Mouse (Mus musculus): Measurements from ENCODE around the gene Pacrg. TPM values are rescaled to one million over a fixed set of nuclear protein-coding genes. Genes with fewer than 3 reads are reported as not detected.

The Pacrg gene
- total and polyA plus RNA-seq, 3 experiments = not detected

DNA sequence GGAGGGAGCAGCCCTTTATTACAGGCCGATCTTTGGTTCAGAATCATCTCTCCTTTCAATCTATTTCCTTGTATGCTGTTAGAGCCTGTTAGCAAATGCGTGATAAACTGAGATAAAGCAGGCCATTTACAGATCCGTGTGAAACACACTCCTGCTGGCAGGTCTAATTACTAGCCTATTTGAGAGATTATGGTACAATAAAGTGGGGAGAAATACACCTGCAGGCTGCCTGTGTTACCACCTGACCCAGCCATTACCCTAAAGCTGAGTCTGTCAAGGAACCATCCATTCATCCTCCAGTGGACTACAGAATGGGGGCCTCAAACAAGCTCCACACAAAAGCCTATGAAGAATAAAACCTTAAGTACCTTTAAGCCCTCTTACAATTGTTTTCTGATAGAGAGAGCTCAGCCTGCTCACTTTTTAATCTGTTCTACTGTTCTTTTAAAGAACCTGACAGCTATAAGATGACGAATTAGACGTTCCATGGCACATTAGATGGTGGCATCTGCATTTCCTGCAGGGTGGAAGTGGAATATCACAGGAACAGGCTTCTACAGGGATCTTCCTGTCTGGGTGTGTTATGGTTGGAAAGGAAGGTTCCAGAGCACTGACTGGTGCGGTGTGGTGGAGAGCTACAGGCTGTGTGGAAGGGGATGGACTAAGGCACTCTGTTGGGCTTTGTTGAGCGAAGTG is 422.4 kb downstream of the Pacrg start:
- dilution Hi-C loops (cut with MboI; ENCODE audit: extremely low pct_ligation_motif_present, extremely low pct_unique_long_range_greater_than_20kb, low sequenced_read_pairs) = no loop called here
- TF ChIP-seq TCF12 (IDR thresholded peaks at IDR 0.05; ENCODE audit: low read depth, low read length) (no peak), JUND (conservative IDR thresholded peaks at IDR 0.05; ENCODE audit: low read depth, low read length) (no peak), POLR2A (IDR thresholded peaks at IDR 0.05; ENCODE audit: low read depth, low read length) (no peak), CHD1 (IDR thresholded peaks at IDR 0.05; ENCODE audit: low read depth, low read length) (no peak), EP300 (IDR thresholded peaks at IDR 0.05; ENCODE audit: low read length) (no peak)
- no peak overlapping the region for H3K4me2 ChIP-seq (ENCODE audit: insufficient read depth, low read depth, poor library complexity, severe bottlenecking)
- no peaks in the 10 kb centered on the region for H3K36me3 ChIP-seq (replicated peaks in 1 of 2; ENCODE audit: control insufficient read depth in 1 of 2, insufficient read depth in 1 of 2, low read length in 1 of 2)
- in situ Hi-C loops (cut with MboI; ENCODE audit: low pct_ligation_motif_present, low pct_unique_long_range_greater_than_20kb, low sequenced_read_pairs) = no loop called here
- no peaks in the 10 kb centered on the region for H3K79me2 ChIP-seq (replicated peaks; ENCODE audit: control insufficient read depth, extremely low read depth, insufficient read depth, poor library complexity, severe bottlenecking)
- no peaks in the 10 kb centered on the region for H3K4me1 ChIP-seq (ENCODE audit: control insufficient read depth in 1 of 2, insufficient read depth in 2 of 2)
- no peak overlapping the region for H3K27ac ChIP-seq (ENCODE audit: insufficient read depth, low read depth)
- H3K27me3 ChIP-seq (replicated peaks) = no peaks in the 10 kb centered on the region
- no peak overlapping the region for H3K9ac ChIP-seq (ENCODE audit: insufficient read depth, low read depth)
- H3K4me3 ChIP-seq (replicated peaks in 1 of 3; ENCODE audit: low read depth in 2 of 3, low read length in 2 of 3, poor library complexity in 1 of 3) = no peak overlapping the region
- DNase-seq (ENCODE audit: extremely low read depth) = no peak
- no peaks in the 10 kb centered on the region for H3K9me3 ChIP-seq (replicated peaks; ENCODE audit: low read length)

DNA sequence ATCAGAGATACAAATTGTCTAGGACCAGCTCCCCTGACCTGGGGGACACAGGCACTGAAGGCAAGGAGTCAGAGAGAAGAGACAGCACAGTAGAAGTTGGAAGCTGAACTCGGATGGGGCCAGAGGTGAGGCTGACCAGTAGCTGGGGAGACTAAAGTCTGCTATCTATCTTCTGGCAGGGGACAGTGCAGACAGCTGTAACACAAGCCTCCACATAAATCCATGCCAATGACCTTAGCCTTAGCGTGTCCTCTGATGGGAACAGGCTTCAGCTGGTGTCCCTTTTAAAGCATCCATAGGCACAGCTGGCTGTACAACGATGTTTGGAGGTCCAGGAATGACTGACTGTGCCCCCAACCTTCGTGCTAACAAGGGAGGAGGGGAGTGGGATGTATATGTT is 423.1 kb downstream of the Pacrg start:
- H3K27ac ChIP-seq (ENCODE audit: insufficient read depth, low read depth) = no peak overlapping the region
- H3K4me2 ChIP-seq (ENCODE audit: insufficient read depth, low read depth, poor library complexity, severe bottlenecking) = no peak overlapping the region
- H3K27me3 ChIP-seq (replicated peaks) = no peaks in the 10 kb centered on the region
- no peaks in the 10 kb centered on the region for H3K9me3 ChIP-seq (replicated peaks; ENCODE audit: low read length)
- no peak overlapping the region for H3K9ac ChIP-seq (ENCODE audit: insufficient read depth, low read depth)
- H3K79me2 ChIP-seq (replicated peaks; ENCODE audit: control insufficient read depth, extremely low read depth, insufficient read depth, poor library complexity, severe bottlenecking) = no peaks in the 10 kb centered on the region
- no peak for DNase-seq (ENCODE audit: extremely low read depth)
- TF ChIP-seq POLR2A (IDR thresholded peaks at IDR 0.05; ENCODE audit: low read depth, low read length) (no peak), ETS1 (conservative IDR thresholded peaks at IDR 0.05; ENCODE audit: low read depth, low read length) (no peak), TBP (conservative IDR thresholded peaks at IDR 0.05; ENCODE audit: low read depth, low read length) (no peak), ZKSCAN1 (IDR thresholded peaks at IDR 0.05; ENCODE audit: borderline replicate concordance, low read depth, low read length) (no peak), SMC3 (IDR thresholded peaks at IDR 0.05; ENCODE audit: low read depth, low read length) (no peak), ELF1 (IDR thresholded peaks at IDR 0.05; ENCODE audit: low read depth, low read length) (no peak), MEF2A (IDR thresholded peaks at IDR 0.05; ENCODE audit: borderline replicate concordance, low read depth, low read length) (no peak), NRF1 (IDR thresholded peaks at IDR 0.05; ENCODE audit: low read depth, low read length) (no peak), UBTF (IDR thresholded peaks at IDR 0.05; ENCODE audit: low read depth, low read length) (no peak), TCF12 (IDR thresholded peaks at IDR 0.05; ENCODE audit: low read depth, low read length) (no peak), NELFE (IDR thresholded peaks at IDR 0.05; ENCODE audit: low read depth, low read length) (no peak), RCOR1 (conservative IDR thresholded peaks at IDR 0.05; ENCODE audit: low read depth, low read length) (no peak), POLR2AphosphoS2 (IDR thresholded peaks at IDR 0.05; ENCODE audit: low read depth, low read length) (no peak), MAFK (IDR thresholded peaks at IDR 0.05; ENCODE audit: insufficient replicate concordance, low read length) (no peak), ZC3H11A (IDR thresholded peaks at IDR 0.05; ENCODE audit: low read depth, low read length) (no peak), MAX (IDR thresholded peaks at IDR 0.05; ENCODE audit: low read length) (no peak), MXI1 (IDR thresholded peaks at IDR 0.05; ENCODE audit: low read depth, low read length) (no peak), IRF4 (IDR thresholded peaks at IDR 0.05; ENCODE audit: low read depth, low read length) (no peak), KAT2A (IDR thresholded peaks at IDR 0.05; ENCODE audit: insufficient replicate concordance, low read length) (no peak), JUND (conservative IDR thresholded peaks at IDR 0.05; ENCODE audit: low read depth, low read length) (no peak)
- no peak overlapping the region for H3K4me3 ChIP-seq (replicated peaks in 1 of 3; ENCODE audit: low read depth in 2 of 3, low read length in 2 of 3, poor library complexity in 1 of 3)
- no peaks in the 10 kb centered on the region for H3K36me3 ChIP-seq (replicated peaks in 1 of 2; ENCODE audit: control insufficient read depth in 1 of 2, insufficient read depth in 1 of 2, low read length in 1 of 2)
- dilution Hi-C loops (cut with MboI; ENCODE audit: extremely low pct_ligation_motif_present, extremely low pct_unique_long_range_greater_than_20kb, low sequenced_read_pairs) (no loop called here), in situ Hi-C loops (cut with MboI; ENCODE audit: low pct_ligation_motif_present, low pct_unique_long_range_greater_than_20kb, low sequenced_read_pairs) (no loop called here)
- no peaks in the 10 kb centered on the region for H3K4me1 ChIP-seq (ENCODE audit: control insufficient read depth in 1 of 2, insufficient read depth in 2 of 2)
